21 mouse cellular contexts compared by ENCODE assay signal in genomic region chr2:29696207-29696800, GRCm38 (mm10). TPM values are rescaled to one million over a fixed set of nuclear protein-coding genes. Genes with fewer than 3 reads are reported as not detected.
"Had no signal": no experiment of that assay in that cellular context is flagged by ENCODE, and none has a peak within 500 bp of the region (broad histone marks: within the 10 kb centered on the region; RNA-seq: fewer than 3 reads in every experiment).

No protein-coding gene starts in this region.

- H3K9me3 ChIP-seq: liver, embryonic 13.5 days; midbrain, embryonic 12.5 days; neural tube, embryonic 13.5 days; stomach, embryonic 15.5 days had no signal

- H3K9ac ChIP-seq: liver, embryonic 13.5 days; midbrain, embryonic 12.5 days; neural tube, embryonic 13.5 days; stomach, embryonic 15.5 days had no signal

- H3K27me3 ChIP-seq: liver, embryonic 13.5 days; midbrain, embryonic 12.5 days; neural tube, embryonic 13.5 days; stomach, embryonic 15.5 days had no signal

- H3K27ac ChIP-seq: layer of hippocampus, adult 2 months; left cerebral cortex, adult 2 months; liver, embryonic 13.5 days; midbrain, embryonic 12.5 days; neural tube, embryonic 13.5 days; stomach, embryonic 15.5 days had no signal

- H3K4me3 ChIP-seq: layer of hippocampus, adult 2 months; left cerebral cortex, adult 2 months; liver, embryonic 13.5 days; midbrain, embryonic 12.5 days; myocyte; neural tube, embryonic 13.5 days; stomach, embryonic 15.5 days had no signal

- ATAC-seq: midbrain, embryonic 16.5 days had no signal

- H3K4me2 ChIP-seq: liver, embryonic 13.5 days; midbrain, embryonic 12.5 days; neural tube, embryonic 13.5 days; stomach, embryonic 15.5 days had no signal

- DNase-seq: layer of hippocampus, adult 9-11 months; layer of hippocampus, postnatal 36 days; liver, embryonic 13.5 days; lung, adult 2 months; lung, postnatal 14 days; lung, postnatal 4 days; retina, postnatal 1 day; thymus, postnatal 25 days had no signal

- H3K4me1 ChIP-seq: liver, embryonic 13.5 days; midbrain, embryonic 12.5 days; neural tube, embryonic 13.5 days; stomach, embryonic 15.5 days had no signal

RNA-seq across cellular contexts. Expression of gene Gm13420, which starts 55.2 kb away (rescaled TPM):
- total RNA-seq: megakaryocyte progenitor cell, adult 5-6 weeks; megakaryocyte-erythroid progenitor cell, adult 5-6 weeks; monocyte, adult 5-6 weeks; neutrophil, adult 5-6 weeks had no signal
- polyA plus RNA-seq: limb, embryonic 11.5 days; midbrain, embryonic 12.5 days; myocyte; thymus, postnatal 0 days had no signal
